ENCODE assay signal across 8 mouse cellular contexts in genomic region chr3:57736419-57737095, GRCm38 (mm10). TPM values are rescaled to one million over a fixed set of nuclear protein-coding genes. Genes with fewer than 3 reads are reported as not detected.
DNase-seq lines count a peak whose midpoint lies in the region; ATAC-seq and TF ChIP-seq lines count a peak whose summit lies in the region.

No protein-coding gene starts in this region.

- no peak for ATAC-seq in liver, embryonic 16.5 days (ENCODE audit: low read depth)
- no peak for ATAC-seq in stomach, embryonic 14.5 days (ENCODE audit: insufficient number of reproducible peaks, insufficient read depth, low FRiP score, low read depth)

- H3K36me3 ChIP-seq in liver, embryonic 16.5 days (ENCODE audit: control insufficient read depth, insufficient read depth): no peaks in the 10 kb centered on the region
- H3K36me3 ChIP-seq in stomach, embryonic 14.5 days (ENCODE audit: control insufficient read depth, insufficient read depth, low read length): no peaks in the 10 kb centered on the region

- WGBS in liver, embryonic 16.5 days (ENCODE audit: insufficient replicate concordance): 0% methylated on average over 13 of the region's 13 CpGs
- under 1% methylated on average over 13 of the region's 13 CpGs for WGBS in stomach, embryonic 14.5 days

- peak overlapping the region; percentile 73 for H3K4me3 ChIP-seq in layer of hippocampus, adult 2 months
- peak overlapping the region; percentile 85 for H3K4me3 ChIP-seq in bone marrow macrophage, adult 2 months (ENCODE audit: insufficient read depth, low read length)
- H3K4me3 ChIP-seq in liver, embryonic 16.5 days (ENCODE audit: low read depth, low read length): peak overlapping the region; percentile 88
- H3K4me3 ChIP-seq in stomach, embryonic 14.5 days (ENCODE audit: low read depth, low read length): peak overlapping the region; percentile 65

- H3K4me1 ChIP-seq in bone marrow macrophage, adult 2 months (ENCODE audit: control insufficient read depth, insufficient read depth, low read length): peaks cover 18% of the 10 kb centered on the region
- peaks cover 14% of the 10 kb centered on the region for H3K4me1 ChIP-seq in liver, embryonic 16.5 days (ENCODE audit: control insufficient read depth, low read depth, low read length)
- peaks cover 7% of the 10 kb centered on the region; the same call in 1 of the 2 replicates for H3K4me1 ChIP-seq in stomach, embryonic 14.5 days (ENCODE audit: control insufficient read depth, insufficient read depth, low read length)

- no peak for TF ChIP-seq POLR2A in bone marrow macrophage, adult 2 months (IDR thresholded peaks at IDR 0.05; ENCODE audit: borderline replicate concordance, low read depth, low read length)

- TF ChIP-seq CTCF in layer of hippocampus, adult 2 months (conservative IDR thresholded peaks at IDR 0.05): no peak
- no peak for TF ChIP-seq CTCF in bone marrow macrophage, adult 2 months (IDR thresholded peaks at IDR 0.05; ENCODE audit: low read depth, low read length)

- H3K27me3 ChIP-seq in liver, embryonic 16.5 days (ENCODE audit: control insufficient read depth, insufficient read depth, low read depth, low read length): no peaks in the 10 kb centered on the region
- no peaks in the 10 kb centered on the region for H3K27me3 ChIP-seq in stomach, embryonic 14.5 days (ENCODE audit: control insufficient read depth, insufficient read depth, low read length)

- no peak for DNase-seq in layer of hippocampus, adult 2 months (ENCODE audit: low spot score in 2 of 2)
- DNase-seq in layer of hippocampus, adult 9-10 months (ENCODE audit: low spot score): no peak
- DNase-seq in heart, postnatal 10 days: peak; percentile 15 to 24
- DNase-seq in T-cell, adult 2 months (ENCODE audit: low spot score): no peak
- DNase-seq in right cerebral cortex, postnatal 14 days: no peak

- H3K27ac ChIP-seq in layer of hippocampus, adult 2 months: peak overlapping the region; percentile 98
- H3K27ac ChIP-seq in bone marrow macrophage, adult 2 months (ENCODE audit: insufficient read depth, low read depth, low read length): peak overlapping the region; percentile 97
- H3K27ac ChIP-seq in liver, embryonic 16.5 days (ENCODE audit: low read length): peak overlapping the region; percentile 94
- H3K27ac ChIP-seq in stomach, embryonic 14.5 days (ENCODE audit: low read length): peak overlapping the region; percentile 93

- H3K4me2 ChIP-seq in liver, embryonic 16.5 days (ENCODE audit: low read depth, low read length): peak overlapping the region; percentile 83
- H3K4me2 ChIP-seq in stomach, embryonic 14.5 days (replicated peaks; ENCODE audit: low read depth, low read length): peak overlapping the region; percentile 66

- peak overlapping the region; percentile 76 for H3K9ac ChIP-seq in liver, embryonic 16.5 days (ENCODE audit: low read depth, low read length)
- peak overlapping the region; percentile 54 for H3K9ac ChIP-seq in stomach, embryonic 14.5 days (replicated peaks; ENCODE audit: low read depth, low read length)

- intact Hi-C loops in heart, postnatal 10 days (cut with DNase I): loop anchor here (2.0 to 10.0 kb wide), 3 partner anchors 74 to 272 kb away; partner anchors contain the start of gene Pfn2

- H3K9me3 ChIP-seq in liver, embryonic 16.5 days (replicated peaks; ENCODE audit: control insufficient read depth, low read length): no peaks in the 10 kb centered on the region
- H3K9me3 ChIP-seq in stomach, embryonic 14.5 days (ENCODE audit: control insufficient read depth, low read depth, low read length): no peaks in the 10 kb centered on the region

RNA-seq across cellular contexts. Expression of gene Rnf13, which starts 0.7 kb away (rescaled TPM):
- total RNA-seq in layer of hippocampus, adult 2 months (2021): 10 to 100 TPM; 85.5 to 85.9 TPM
- polyA plus RNA-seq in bone marrow macrophage, adult 2 months (2012; ENCODE audit: insufficient read depth, insufficient read length, missing spikeins): 281 and 313 TPM in 2 replicates
- total RNA-seq in heart, postnatal 10 days (2021): 10 to 100 TPM; 42.0 to 51.5 TPM
- 48.0 and 48.6 TPM in 2 replicates for polyA plus RNA-seq in liver, embryonic 16.5 days (2015; fragmentation: Nextera tagmentation; extraction: Ambion mirVana)
- polyA plus RNA-seq in stomach, embryonic 14.5 days (2014; fragmentation: Nextera tagmentation; extraction: Ambion mirVana): 76.8 and 84.5 TPM in 2 replicates

RNA-seq across cellular contexts. Expression of gene Ankub1, which starts 44.0 kb away (rescaled TPM):
- 1 to 10 TPM; 2.1 TPM for total RNA-seq in layer of hippocampus, adult 2 months (2021)
- polyA plus RNA-seq in bone marrow macrophage, adult 2 months (2012; ENCODE audit: insufficient read depth, insufficient read length, missing spikeins): 0.39 TPM in 1 of 2 replicates, not detected in the other
- total RNA-seq in heart, postnatal 10 days (2021): not detected
- polyA plus RNA-seq in liver, embryonic 16.5 days (2015; fragmentation: Nextera tagmentation; extraction: Ambion mirVana): not detected in 2 replicates
- polyA plus RNA-seq in stomach, embryonic 14.5 days (2014; fragmentation: Nextera tagmentation; extraction: Ambion mirVana): not detected in 2 replicates

Comparison
In these comparisons a context has a peak if more than half of its experiments do, and no peak if none do; other contexts are left out.
1. DNase-seq: peak in heart, postnatal 10 days (2 of 2); none in layer of hippocampus, adult 2 months (0 of 2), layer of hippocampus, adult 9-10 months (single experiment), T-cell, adult 2 months (single experiment) and right cerebral cortex, postnatal 14 days (single experiment).
2. Peak in every context shown above with its lines, with median percentiles within 50 percentile points of each other: H3K27ac ChIP-seq and H3K4me3 ChIP-seq.